Mouse (Mus musculus) hindbrain, embryonic 11.5 days (tissue): ENCODE results near the gene Parp8. TPM values are rescaled to one million over a fixed set of nuclear protein-coding genes. Genes with fewer than 3 reads are reported as not detected.
"Not testable (repeated sequence)": the region's sequence is repeated elsewhere in the genome, so short reads cannot be mapped to it uniquely, and the experiment has no call there.

Experiments
- ATAC-seq: fragments of 200-750 bp; cut with Nextera tagmentation; 2 replicates; pipeline ENCODE4 v1.8.0; 2017; ENCODE audit warnings: mild to moderate bottlenecking, moderate TSS enrichment, moderate library complexity; ENCODE audit not compliant: low FRiP score
- DNase-seq: peaks from one replicate; pipeline ENCODE4 v3.0.0-alpha.2; 2015; ENCODE audit warnings: low spot score
- H3K27ac ChIP-seq: fragments of 300-500 bp; sonication (generic); 2 replicates; pipeline ENCODE4 v1.5.1; 2014; ENCODE audit warnings: mild to moderate bottlenecking, low read depth, low read length
- H3K27me3 ChIP-seq: fragments of 300-500 bp; sonication (generic); 2 replicates; pipeline ENCODE4 v1.6.1; 2014; ENCODE audit warnings: mild to moderate bottlenecking, low read length, moderate library complexity, mixed read lengths; ENCODE audit not compliant: control insufficient read depth, insufficient read depth
- H3K36me3 ChIP-seq: fragments of 300-500 bp; sonication (generic); 2 replicates; pipeline ENCODE4 v1.6.1; 2014; ENCODE audit warnings: mild to moderate bottlenecking, low read length, moderate library complexity, mixed read lengths; ENCODE audit not compliant: control insufficient read depth, insufficient read depth
- H3K4me1 ChIP-seq: fragments of 300-500 bp; sonication (generic); replicated peaks from 2 replicates; pipeline ENCODE4 v1.6.1; 2014; ENCODE audit warnings: low read length, mixed read lengths; ENCODE audit not compliant: control insufficient read depth, insufficient read depth
- H3K4me2 ChIP-seq: fragments of 300-500 bp; sonication (generic); replicated peaks from 2 replicates; pipeline ENCODE4 v1.6.1; 2014; ENCODE audit warnings: mild to moderate bottlenecking, low read depth, low read length
- H3K4me3 ChIP-seq: fragments of 300-500 bp; sonication (generic); 2 replicates; pipeline ENCODE4 v1.5.1; 2014; ENCODE audit warnings: low read depth, low read length
- H3K9ac ChIP-seq: fragments of 300-500 bp; sonication (generic); 2 replicates; pipeline ENCODE4 v1.6.1; 2014; ENCODE audit warnings: low read depth, low read length
- H3K9me3 ChIP-seq: fragments of 300-500 bp; sonication (generic); 2 replicates; pipeline ENCODE4 v1.6.1; 2016; ENCODE audit warnings: low read length; ENCODE audit not compliant: control insufficient read depth
- WGBS: fragments of 180-500 bp; shearing (Covaris S2); extraction: QIAGEN DNeasy Blood & Tissue Kit; methylation state at CpG from one replicate; pipeline ENCODE4 v1.1.7; 2014; 5-methylcytosine and 5-hydroxymethylcytosine counted together
- polyA plus RNA-seq: library from polyadenylated mRNA; unstranded; fragments of >200 nt; fragmentation: Nextera tagmentation; extraction: Ambion mirVana; gene quantifications from 2 replicates; pipeline ENCODE4 v1.2.1, GENCODE M21; 2014

The Parp8 gene
- polyA plus RNA-seq, 1 experiment from 2014 or later: 18.2 TPM

DNA sequence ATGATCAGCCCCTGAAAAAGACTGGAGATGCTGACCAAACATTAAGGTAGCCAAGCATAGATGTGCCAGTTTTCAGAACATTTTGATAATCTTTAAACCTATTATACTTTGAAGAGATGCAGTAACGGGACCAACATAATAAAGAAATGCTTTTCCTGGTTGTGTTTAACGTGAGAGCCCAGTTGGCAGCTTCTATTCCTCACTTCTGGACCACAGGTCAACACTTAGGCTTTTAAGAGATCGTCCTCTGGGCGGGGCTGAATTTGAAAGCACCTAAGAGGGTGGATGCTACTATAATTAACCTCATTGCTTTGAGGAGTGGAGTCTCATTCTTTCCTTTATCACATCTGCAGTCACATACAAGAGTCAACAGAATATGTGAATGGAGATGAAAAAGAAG, 78.8 kb downstream of the Parp8 start:
- Histone ChIP-seq H3K27ac (no peak overlapping the region), H3K4me2 (no peak overlapping the region), H3K9ac (no peak overlapping the region), H3K9me3 (no peaks in the 10 kb centered on the region), H3K36me3 (no peaks in the 10 kb centered on the region), H3K4me3 (no peak overlapping the region), H3K27me3 (no peaks in the 10 kb centered on the region), H3K4me1 (no peaks in the 10 kb centered on the region)
- WGBS: 84% methylated on average over 4 of the region's 4 CpGs
- no peak for ATAC-seq
- no peak for DNase-seq

- Histone ChIP-seq H3K9me3 (no peaks in the 10 kb centered on the region), H3K36me3 (no peaks in the 10 kb centered on the region), H3K9ac (no peak overlapping the region), H3K4me3 (no peak overlapping the region), H3K4me2 (no peak overlapping the region), H3K4me1 (no peaks in the 10 kb centered on the region), H3K27ac (no peak overlapping the region), H3K27me3 (no peaks in the 10 kb centered on the region)
- 75% methylated on average over 13 of the region's 13 CpGs for whole genome bisulfite sequencing
- ATAC-seq: peak; percentile 63
- no peak for DNase-seq
Observed at GRCm38 (mm10) chr13:116941280-116942015, 83.9 kb downstream of the Parp8 start.

- Histone ChIP-seq H3K4me1 (no peaks in the 10 kb centered on the region), H3K9ac (no peak overlapping the region), H3K27ac (no peak overlapping the region), H3K36me3 (no peaks in the 10 kb centered on the region), H3K4me2 (no peak overlapping the region), H3K4me3 (no peak overlapping the region), H3K27me3 (no peaks in the 10 kb centered on the region), H3K9me3 (no peaks in the 10 kb centered on the region)
- DNase-seq: no peak
- 87% methylated on average over 7 of the region's 7 CpGs for WGBS
- no peak for ATAC-seq
Observed at GRCm38 (mm10) chr13:116940761-116941160, 84.6 kb downstream of the Parp8 start.

DNA sequence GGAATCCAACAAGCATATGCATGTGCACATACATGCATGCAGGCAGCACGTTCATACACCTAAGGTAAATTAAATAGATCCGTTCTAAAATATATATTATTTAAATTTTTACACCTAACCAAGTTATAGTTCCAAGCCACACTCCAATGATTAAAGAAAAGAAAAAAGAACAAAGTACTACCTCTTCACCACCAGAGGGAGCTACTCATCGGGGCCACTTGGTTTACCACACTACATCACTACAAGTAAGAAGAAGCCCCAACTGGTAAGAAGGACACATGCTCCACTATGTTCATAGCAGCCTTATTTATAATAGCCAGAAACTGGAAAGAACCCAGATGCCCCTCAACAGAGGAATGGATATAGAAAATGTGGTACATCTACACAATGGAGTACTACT, 88.3 kb downstream of the Parp8 start:
- DNase-seq, H3K4me2 ChIP-seq, H3K4me3 ChIP-seq, H3K27me3 ChIP-seq, ATAC-seq, H3K36me3 ChIP-seq, H3K9me3 ChIP-seq, H3K9ac ChIP-seq, H3K27ac ChIP-seq, H3K4me1 ChIP-seq: not testable (repeated sequence)
- 89% methylated on average over 3 of the region's 3 CpGs for WGBS

GRCm38 (mm10) chr13:116917387-116917930, 107.9 kb downstream of the Parp8 start:
- 92% methylated on average over 6 of the region's 6 CpGs for WGBS
- no peak overlapping the region for H3K9ac ChIP-seq
- DNase-seq (no peak), ATAC-seq (no peak)
- H3K9me3 ChIP-seq: no peaks in the 10 kb centered on the region
- no peaks in the 10 kb centered on the region for H3K27me3 ChIP-seq
- H3K4me1 ChIP-seq: no peaks in the 10 kb centered on the region
- H3K27ac ChIP-seq: no peak overlapping the region
- H3K36me3 ChIP-seq: no peaks in the 10 kb centered on the region
- H3K4me2 ChIP-seq: no peak overlapping the region
- no peak overlapping the region for H3K4me3 ChIP-seq

GRCm38 (mm10) chr13:116908284-116908683, 117.1 kb downstream of the Parp8 start:
- Histone ChIP-seq H3K9ac (no peak overlapping the region), H3K4me3 (no peak overlapping the region), H3K4me2 (no peak overlapping the region), H3K4me1 (no peaks in the 10 kb centered on the region), H3K27ac (no peak overlapping the region), H3K27me3 (no peaks in the 10 kb centered on the region), H3K9me3 (no peaks in the 10 kb centered on the region), H3K36me3 (no peaks in the 10 kb centered on the region)
- no peak for DNase-seq
- 82% methylated on average over 3 of the region's 3 CpGs for WGBS
- ATAC-seq: no peak

DNA sequence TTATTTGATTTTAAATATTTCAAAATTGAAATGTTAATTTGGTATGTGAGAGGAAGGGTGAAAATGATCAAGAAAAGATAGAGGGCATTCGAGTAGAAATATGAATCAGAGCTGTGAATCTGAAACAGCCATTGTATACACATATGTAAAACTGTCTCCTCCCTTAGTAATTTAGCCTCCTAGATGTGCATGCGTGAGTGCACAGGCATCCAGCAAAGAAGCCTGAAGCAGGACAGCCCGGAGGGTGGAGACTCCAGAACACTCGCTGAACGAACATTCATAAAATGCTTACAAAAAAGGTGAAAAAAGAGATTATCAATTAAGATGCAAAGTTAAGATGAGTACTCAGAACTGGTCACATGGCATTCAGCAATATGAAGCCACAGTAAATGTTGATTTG, 121.9 kb downstream of the Parp8 start:
- no peak overlapping the region for H3K4me2 ChIP-seq

GRCm38 (mm10) chr13:116898395-116898794, 126.9 kb downstream of the Parp8 start:
- Histone ChIP-seq H3K4me3 (no peak overlapping the region), H3K4me1 (no peaks in the 10 kb centered on the region), H3K36me3 (no peaks in the 10 kb centered on the region), H3K9ac (no peak overlapping the region), H3K27ac (no peak overlapping the region), H3K27me3 (no peaks in the 10 kb centered on the region), H3K9me3 (no peaks in the 10 kb centered on the region), H3K4me2 (no peak overlapping the region)
- DNase-seq (no peak), ATAC-seq (no peak)
- WGBS: 89% methylated on average over 5 of the region's 5 CpGs

More for the DNA sequence above, 121.9 kb downstream of the Parp8 start:
- no peaks in the 10 kb centered on the region for H3K4me1 ChIP-seq
- 85% methylated on average over 5 of the region's 5 CpGs for WGBS
- H3K27ac ChIP-seq: no peak overlapping the region
- no peaks in the 10 kb centered on the region for H3K9me3 ChIP-seq
- ATAC-seq (no peak), DNase-seq (no peak)
- H3K9ac ChIP-seq: no peak overlapping the region
- no peaks in the 10 kb centered on the region for H3K36me3 ChIP-seq
- H3K27me3 ChIP-seq: no peaks in the 10 kb centered on the region
- no peak overlapping the region for H3K4me3 ChIP-seq

DNA sequence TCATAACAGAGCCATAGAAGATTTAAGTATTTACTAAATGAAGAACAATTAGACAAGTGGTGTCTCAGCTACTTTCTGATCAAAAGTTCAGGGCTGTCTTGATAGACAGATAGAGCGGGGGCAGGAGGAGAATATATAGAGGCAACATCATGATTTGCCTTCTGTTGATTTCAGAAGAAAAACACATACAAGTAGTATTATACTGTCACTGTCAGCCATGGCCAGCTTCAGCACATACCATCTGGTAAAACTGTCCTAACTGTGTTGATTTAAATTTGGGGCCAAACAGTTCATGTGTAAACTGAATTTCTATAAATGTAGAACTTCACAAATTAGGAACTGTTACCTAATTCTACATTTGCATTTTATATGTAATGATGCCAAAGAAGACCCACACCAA, 127.6 kb downstream of the Parp8 start:
- H3K4me1 ChIP-seq: no peaks in the 10 kb centered on the region
- ATAC-seq: no peak
- no peaks in the 10 kb centered on the region for H3K27me3 ChIP-seq
- no peak overlapping the region for H3K27ac ChIP-seq
- H3K9ac ChIP-seq: no peak overlapping the region
- H3K4me3 ChIP-seq: no peak overlapping the region
- H3K4me2 ChIP-seq: no peak overlapping the region
- no peaks in the 10 kb centered on the region for H3K9me3 ChIP-seq
- 94% methylated on average over 1 of the region's 1 CpGs for WGBS
- no peaks in the 10 kb centered on the region for H3K36me3 ChIP-seq
- DNase-seq: no peak
